Mouse (Mus musculus): ENCODE measurements at regions not wholly inside any gene's neighbourhood (a gene's known extent, or its start where the extent isn't known, plus 50 kb on each side); places are given as distances from the start of the nearest gene placed in this dataset.

- no peak overlapping the region for H3K4me2 ChIP-seq (ENCODE audit: low read depth)
- H3K9ac ChIP-seq (ENCODE audit: low read length): no peak overlapping the region
- ATAC-seq (ENCODE audit: insufficient read depth, low FRiP score, low TSS enrichment): no peak
- DNase-seq (ENCODE audit: low spot score): no peak
- WGBS: 87% methylated on average over 9 of the region's 9 CpGs
- no peaks in the 10 kb centered on the region for H3K27me3 ChIP-seq (ENCODE audit: control insufficient read depth, insufficient read depth, low read length)
- no peak overlapping the region for H3K27ac ChIP-seq (ENCODE audit: low read depth, low read length)
- H3K4me3 ChIP-seq (ENCODE audit: low read depth, low read length): no peak overlapping the region
- H3K9me3 ChIP-seq (ENCODE audit: control insufficient read depth, low read length): no peaks in the 10 kb centered on the region
- no peaks in the 10 kb centered on the region for H3K4me1 ChIP-seq (ENCODE audit: control insufficient read depth, insufficient read depth, low read length)
- no peaks in the 10 kb centered on the region for H3K36me3 ChIP-seq (ENCODE audit: control insufficient read depth, insufficient read depth, low read length)
Observed at GRCm38 (mm10) chr4:82029237-82029636, 586.6 kb upstream of the Mpdz start.

GRCm38 (mm10) chr4:82027447-82027881 lies 584.8 kb upstream of the Mpdz start:
- H3K27ac ChIP-seq (ENCODE audit: low read depth, low read length): no peak overlapping the region
- no peak overlapping the region for H3K4me3 ChIP-seq (ENCODE audit: low read depth, low read length)
- no peaks in the 10 kb centered on the region for H3K4me1 ChIP-seq (ENCODE audit: control insufficient read depth, insufficient read depth, low read length)
- H3K9me3 ChIP-seq (ENCODE audit: control insufficient read depth, low read length): no peaks in the 10 kb centered on the region
- H3K4me2 ChIP-seq (ENCODE audit: low read depth): no peak overlapping the region
- no peak overlapping the region for H3K9ac ChIP-seq (ENCODE audit: low read length)
- no peaks in the 10 kb centered on the region for H3K27me3 ChIP-seq (ENCODE audit: control insufficient read depth, insufficient read depth, low read length)
- 83% methylated on average over 9 of the region's 9 CpGs for WGBS
- H3K36me3 ChIP-seq (ENCODE audit: control insufficient read depth, insufficient read depth, low read length): no peaks in the 10 kb centered on the region
- no peak for DNase-seq (ENCODE audit: low spot score)
- ATAC-seq (ENCODE audit: insufficient read depth, low FRiP score, low TSS enrichment): no peak

GRCm38 (mm10) chr4:82001406-82001732 lies 558.8 kb upstream of the Mpdz start:
- H3K4me3 ChIP-seq (ENCODE audit: low read depth, low read length): no peak overlapping the region
- ATAC-seq (ENCODE audit: insufficient read depth, low FRiP score, low TSS enrichment) (no peak), DNase-seq (ENCODE audit: low spot score) (no peak)
- no peak overlapping the region for H3K9ac ChIP-seq (ENCODE audit: low read length)
- 86% methylated on average over 6 of the region's 6 CpGs for WGBS
- no peaks in the 10 kb centered on the region for H3K9me3 ChIP-seq (ENCODE audit: control insufficient read depth, low read length)
- H3K4me1 ChIP-seq (ENCODE audit: control insufficient read depth, insufficient read depth, low read length): no peaks in the 10 kb centered on the region
- H3K4me2 ChIP-seq (ENCODE audit: low read depth): no peak overlapping the region
- H3K36me3 ChIP-seq (ENCODE audit: control insufficient read depth, insufficient read depth, low read length): no peaks in the 10 kb centered on the region
- H3K27ac ChIP-seq (ENCODE audit: low read depth, low read length): no peak overlapping the region
- H3K27me3 ChIP-seq (ENCODE audit: control insufficient read depth, insufficient read depth, low read length): no peaks in the 10 kb centered on the region

- no peak overlapping the region for H3K27ac ChIP-seq (ENCODE audit: low read depth, low read length)
- no peak overlapping the region for H3K4me2 ChIP-seq (ENCODE audit: low read depth)
- WGBS: 89% methylated on average over 19 of the region's 19 CpGs
- no peaks in the 10 kb centered on the region for H3K4me1 ChIP-seq (ENCODE audit: control insufficient read depth, insufficient read depth, low read length)
- no peak overlapping the region for H3K9ac ChIP-seq (ENCODE audit: low read length)
- H3K27me3 ChIP-seq (ENCODE audit: control insufficient read depth, insufficient read depth, low read length): no peaks in the 10 kb centered on the region
- no peak for DNase-seq (ENCODE audit: low spot score)
- ATAC-seq (ENCODE audit: insufficient read depth, low FRiP score, low TSS enrichment): no peak
- H3K9me3 ChIP-seq (ENCODE audit: control insufficient read depth, low read length): no peaks in the 10 kb centered on the region
- H3K36me3 ChIP-seq (ENCODE audit: control insufficient read depth, insufficient read depth, low read length): no peaks in the 10 kb centered on the region
- no peak overlapping the region for H3K4me3 ChIP-seq (ENCODE audit: low read depth, low read length)
Observed at GRCm38 (mm10) chr4:82000590-82001405, 558.2 kb upstream of the Mpdz start.

- Histone ChIP-seq H3K36me3 (ENCODE audit: control insufficient read depth, insufficient read depth, low read length) (no peaks in the 10 kb centered on the region), H3K4me1 (ENCODE audit: control insufficient read depth, insufficient read depth, low read length) (no peaks in the 10 kb centered on the region), H3K9me3 (ENCODE audit: control insufficient read depth, low read length) (no peaks in the 10 kb centered on the region), H3K27ac (ENCODE audit: low read depth, low read length) (no peak overlapping the region), H3K4me3 (ENCODE audit: low read depth, low read length) (no peak overlapping the region), H3K9ac (ENCODE audit: low read length) (no peak overlapping the region), H3K27me3 (ENCODE audit: control insufficient read depth, insufficient read depth, low read length) (no peaks in the 10 kb centered on the region), H3K4me2 (ENCODE audit: low read depth) (no peak overlapping the region)
- no peak for ATAC-seq (ENCODE audit: insufficient read depth, low FRiP score, low TSS enrichment)
- peak; percentile 27 for DNase-seq (ENCODE audit: low spot score)
- 64% methylated on average over 11 of the region's 11 CpGs for WGBS
Observed at GRCm38 (mm10) chr4:81999654-82000314, 557.2 kb upstream of the Mpdz start.

- ATAC-seq (ENCODE audit: insufficient read depth, low FRiP score, low TSS enrichment): no peak
- H3K36me3 ChIP-seq (ENCODE audit: control insufficient read depth, insufficient read depth, low read length): no peaks in the 10 kb centered on the region
- no peak overlapping the region for H3K27ac ChIP-seq (ENCODE audit: low read depth, low read length)
- H3K4me1 ChIP-seq (ENCODE audit: control insufficient read depth, insufficient read depth, low read length): no peaks in the 10 kb centered on the region
- 97% methylated on average over 3 of the region's 3 CpGs for WGBS
- H3K9ac ChIP-seq (ENCODE audit: low read length): no peak overlapping the region
- no peaks in the 10 kb centered on the region for H3K27me3 ChIP-seq (ENCODE audit: control insufficient read depth, insufficient read depth, low read length)
- no peak overlapping the region for H3K4me3 ChIP-seq (ENCODE audit: low read depth, low read length)
- H3K4me2 ChIP-seq (ENCODE audit: low read depth): no peak overlapping the region
- no peaks in the 10 kb centered on the region for H3K9me3 ChIP-seq (ENCODE audit: control insufficient read depth, low read length)
- no peak for DNase-seq (ENCODE audit: low spot score)
Observed at GRCm38 (mm10) chr4:81999093-81999492, 556.5 kb upstream of the Mpdz start.

- no peak overlapping the region for H3K27ac ChIP-seq (ENCODE audit: low read depth, low read length)
- no peak for DNase-seq (ENCODE audit: low spot score)
- no peak overlapping the region for H3K4me2 ChIP-seq (ENCODE audit: low read depth)
- H3K9ac ChIP-seq (ENCODE audit: low read length): no peak overlapping the region
- no peaks in the 10 kb centered on the region for H3K9me3 ChIP-seq (ENCODE audit: control insufficient read depth, low read length)
- H3K4me3 ChIP-seq (ENCODE audit: low read depth, low read length): no peak overlapping the region
- 71% methylated on average over 3 of the region's 3 CpGs for WGBS
- no peaks in the 10 kb centered on the region for H3K36me3 ChIP-seq (ENCODE audit: control insufficient read depth, insufficient read depth, low read length)
- no peak for ATAC-seq (ENCODE audit: insufficient read depth, low FRiP score, low TSS enrichment)
- H3K4me1 ChIP-seq (ENCODE audit: control insufficient read depth, insufficient read depth, low read length): no peaks in the 10 kb centered on the region
- no peaks in the 10 kb centered on the region for H3K27me3 ChIP-seq (ENCODE audit: control insufficient read depth, insufficient read depth, low read length)
Observed at GRCm38 (mm10) chr4:81996445-81996844, 553.8 kb upstream of the Mpdz start.

- H3K4me1 ChIP-seq (ENCODE audit: control insufficient read depth, insufficient read depth, low read length): no peaks in the 10 kb centered on the region
Observed at GRCm38 (mm10) chr4:81995243-81995642, 552.6 kb upstream of the Mpdz start.

GRCm38 (mm10) chr4:81988796-81989195 lies 546.2 kb upstream of the Mpdz start:
- no peak for DNase-seq (ENCODE audit: low spot score)
- ATAC-seq (ENCODE audit: insufficient read depth, low FRiP score, low TSS enrichment): no peak
- Histone ChIP-seq H3K27ac (ENCODE audit: low read depth, low read length) (no peak overlapping the region), H3K27me3 (ENCODE audit: control insufficient read depth, insufficient read depth, low read length) (no peaks in the 10 kb centered on the region), H3K9me3 (ENCODE audit: control insufficient read depth, low read length) (no peaks in the 10 kb centered on the region), H3K9ac (ENCODE audit: low read length) (no peak overlapping the region), H3K4me1 (ENCODE audit: control insufficient read depth, insufficient read depth, low read length) (no peaks in the 10 kb centered on the region), H3K4me3 (ENCODE audit: low read depth, low read length) (no peak overlapping the region), H3K36me3 (ENCODE audit: control insufficient read depth, insufficient read depth, low read length) (no peaks in the 10 kb centered on the region), H3K4me2 (ENCODE audit: low read depth) (no peak overlapping the region)
- WGBS: 88% methylated on average over 2 of the region's 2 CpGs

More at GRCm38 (mm10) chr4:81995243-81995642, 552.6 kb upstream of the Mpdz start:
- H3K9ac ChIP-seq (ENCODE audit: low read length): no peak overlapping the region
- no peak overlapping the region for H3K4me3 ChIP-seq (ENCODE audit: low read depth, low read length)
- ATAC-seq (ENCODE audit: insufficient read depth, low FRiP score, low TSS enrichment): no peak
- WGBS: 91% methylated on average over 3 of the region's 3 CpGs
- no peaks in the 10 kb centered on the region for H3K9me3 ChIP-seq (ENCODE audit: control insufficient read depth, low read length)
- no peak overlapping the region for H3K27ac ChIP-seq (ENCODE audit: low read depth, low read length)
- no peaks in the 10 kb centered on the region for H3K27me3 ChIP-seq (ENCODE audit: control insufficient read depth, insufficient read depth, low read length)
- DNase-seq (ENCODE audit: low spot score): no peak
- no peak overlapping the region for H3K4me2 ChIP-seq (ENCODE audit: low read depth)
- H3K36me3 ChIP-seq (ENCODE audit: control insufficient read depth, insufficient read depth, low read length): no peaks in the 10 kb centered on the region

Measured in neural tube, embryonic 11.5 days (tissue).